ENCODE assay signal across 7 mouse cellular contexts in the genomic region with DNA sequence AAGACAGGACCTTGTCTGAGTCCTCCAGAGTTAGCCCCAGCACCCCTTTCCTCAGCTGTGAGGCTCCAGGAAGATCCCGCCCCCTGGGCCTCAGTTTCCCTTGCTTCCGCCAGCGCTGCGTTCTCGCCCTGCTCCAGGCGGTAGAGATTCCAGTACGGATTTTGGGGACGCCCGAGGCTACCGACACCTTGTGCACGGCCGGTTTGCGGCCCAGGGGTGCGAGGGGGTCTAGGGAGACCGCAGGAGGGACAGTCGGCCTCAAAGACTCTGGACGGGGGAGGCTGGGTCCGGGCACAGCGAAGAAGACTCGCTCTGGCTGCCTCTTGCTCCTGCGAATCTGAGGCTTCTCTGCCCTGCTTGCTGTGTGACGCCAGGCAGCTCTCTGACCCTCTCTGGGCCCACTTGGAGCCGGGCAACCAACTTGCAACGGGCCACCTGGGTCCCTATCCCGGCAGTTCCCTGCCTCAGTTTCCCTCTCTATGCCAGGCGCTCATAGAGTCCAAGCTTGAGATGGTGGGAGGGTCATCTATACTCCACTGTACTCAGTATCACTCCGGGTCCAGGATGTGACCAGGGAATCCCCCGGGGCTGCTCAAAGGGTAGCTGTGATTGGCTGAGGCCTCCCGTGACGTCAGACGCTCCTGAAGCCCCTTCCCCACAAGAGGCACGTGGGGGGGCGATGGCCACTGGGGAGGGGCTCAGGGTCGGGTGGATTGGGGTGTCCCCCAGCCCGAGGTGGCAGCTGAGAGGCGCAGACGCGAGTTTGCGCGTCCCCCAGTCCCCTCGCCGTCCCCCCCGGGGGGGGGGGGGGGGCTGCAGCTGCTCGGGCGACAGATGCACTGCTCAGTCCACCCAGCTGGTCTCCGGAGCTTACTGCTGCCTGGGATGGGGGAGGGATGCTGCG. TPM values are rescaled to one million over a fixed set of nuclear protein-coding genes. Genes with fewer than 3 reads are reported as not detected.
A peak's percentile ranks its signal among the peaks of the same experiment; 100 is the strongest.
DNase-seq lines count a peak whose midpoint lies in the region; ATAC-seq and TF ChIP-seq lines count a peak whose summit lies in the region.

No protein-coding gene starts in this region.

- peaks cover 8% of the 10 kb centered on the region for H3K4me1 ChIP-seq in lung, postnatal 0 days (ENCODE audit: insufficient read depth, low read depth, low read length)
- peaks cover 10% of the 10 kb centered on the region for H3K4me1 ChIP-seq in heart, postnatal 0 days (ENCODE audit: control insufficient read depth, insufficient read depth)
- peaks cover 20% of the 10 kb centered on the region for H3K4me1 ChIP-seq in liver, embryonic 11.5 days (replicated peaks; ENCODE audit: control insufficient read depth, insufficient read depth, low read length)

- peak overlapping the region; percentile 52 for H3K4me2 ChIP-seq in lung, postnatal 0 days (replicated peaks; ENCODE audit: low read depth, low read length)
- H3K4me2 ChIP-seq in heart, postnatal 0 days (ENCODE audit: low read depth, low read length), result peak overlapping the region; percentile 48
- H3K4me2 ChIP-seq in liver, embryonic 11.5 days, result peak overlapping the region; percentile 76

- H3K9ac ChIP-seq in lung, postnatal 0 days (replicated peaks; ENCODE audit: low read depth), result no peak overlapping the region; the same call in 1 of the 2 replicates
- H3K9ac ChIP-seq in heart, postnatal 0 days (replicated peaks; ENCODE audit: low read depth, low read length), result 0 out of 2 replicates have a peak overlapping the region, but pooled peaks have one; percentile 1
- H3K9ac ChIP-seq in liver, embryonic 11.5 days (ENCODE audit: low read depth, low read length), result 0 out of 2 replicates have a peak overlapping the region, but pooled peaks have one; percentile 14

- H3K4me3 ChIP-seq in lung, postnatal 0 days (ENCODE audit: low read depth, low read length), result peak overlapping the region; percentile 10; the same call in 1 of the 2 replicates
- H3K4me3 ChIP-seq in heart, postnatal 0 days (ENCODE audit: low read depth, low read length), result peak overlapping the region; percentile 23
- H3K4me3 ChIP-seq in liver, embryonic 11.5 days (ENCODE audit: low read depth, low read length), result peak overlapping the region; percentile 42

- H3K9me3 ChIP-seq in lung, postnatal 0 days (ENCODE audit: low read length), result no peaks in the 10 kb centered on the region
- no peaks in the 10 kb centered on the region for H3K9me3 ChIP-seq in heart, postnatal 0 days (replicated peaks; ENCODE audit: control insufficient read depth, low read length)
- H3K9me3 ChIP-seq in liver, embryonic 11.5 days (ENCODE audit: control insufficient read depth, low read length), result no peaks in the 10 kb centered on the region

- no peak overlapping the region for H3K27ac ChIP-seq in lung, postnatal 0 days (ENCODE audit: low read length)
- no peak overlapping the region for H3K27ac ChIP-seq in heart, postnatal 0 days (ENCODE audit: low read depth)
- no peak overlapping the region for H3K27ac ChIP-seq in liver, embryonic 11.5 days (ENCODE audit: low read depth, low read length)

- WGBS in lung, postnatal 0 days, result 1% methylated on average over 39 of the region's 47 CpGs
- 2% methylated on average over 44 of the region's 47 CpGs for WGBS in heart, postnatal 0 days
- WGBS in liver, embryonic 11.5 days, result 1% methylated on average over 43 of the region's 47 CpGs

- peaks cover 31% of the 10 kb centered on the region; the same call in 1 of the 2 replicates for H3K27me3 ChIP-seq in lung, postnatal 0 days (replicated peaks; ENCODE audit: insufficient read depth, low read length)
- peaks cover 89% of the 10 kb centered on the region for H3K27me3 ChIP-seq in heart, postnatal 0 days (ENCODE audit: control insufficient read depth, insufficient read depth, low read length)
- H3K27me3 ChIP-seq in liver, embryonic 11.5 days (replicated peaks; ENCODE audit: control insufficient read depth, insufficient read depth, low read length), result peaks cover 86% of the 10 kb centered on the region

- no peak for DNase-seq in lung, postnatal 0 days (ENCODE audit: low spot score)
- no peak for DNase-seq in lung, adult 18-20 months
- DNase-seq in embryo, embryonic 10.5 days (ENCODE audit: low spot score), result peak; percentile 71
- DNase-seq in heart, postnatal 0 days (ENCODE audit: low spot score), result no peak
- DNase-seq in liver, embryonic 11.5 days (ENCODE audit: low spot score), result no peak
- peak; percentile 75 to 76 for DNase-seq in right cerebral cortex, adult 2 months (ENCODE audit: low spot score in 2 of 2)
- DNase-seq in spleen, adult 18-20 months, result no peak

- ATAC-seq in lung, postnatal 0 days, result no peak
- ATAC-seq in heart, postnatal 0 days (ENCODE audit: insufficient read depth, low read depth), result no peak; the same call in 1 of the 2 replicates
- ATAC-seq in liver, embryonic 11.5 days (replicated peaks; ENCODE audit: low FRiP score), result no peak; the same call in 1 of the 2 replicates

- H3K36me3 ChIP-seq in lung, postnatal 0 days (ENCODE audit: insufficient read depth, low read length), result no peaks in the 10 kb centered on the region
- no peaks in the 10 kb centered on the region for H3K36me3 ChIP-seq in heart, postnatal 0 days (replicated peaks; ENCODE audit: control insufficient read depth, insufficient read depth, low read length)
- no peaks in the 10 kb centered on the region for H3K36me3 ChIP-seq in liver, embryonic 11.5 days (ENCODE audit: control insufficient read depth, insufficient read depth, low read length)

- no peak for TF ChIP-seq EP300 in lung, postnatal 0 days (IDR thresholded peaks at IDR 0.05)
- no peak for TF ChIP-seq EP300 in heart, postnatal 0 days (IDR thresholded peaks at IDR 0.05; ENCODE audit: low read depth)

- no peak for TF ChIP-seq CTCF in lung, postnatal 0 days (IDR thresholded peaks at IDR 0.05)
- no peak for TF ChIP-seq CTCF in heart, postnatal 0 days (IDR thresholded peaks at IDR 0.05; ENCODE audit: low read depth)

RNA-seq across cellular contexts. Expression of a gene that starts 1.8 kb away (rescaled TPM):
- polyA plus RNA-seq in lung, postnatal 0 days (2015; fragmentation: Nextera tagmentation; extraction: Ambion mirVana), result 0.88 and 1.0 TPM in 2 replicates
- total RNA-seq in heart, postnatal 0 days (2014; rRNA removed; ENCODE audit: low replicate concordance), result 7.9 and 10.4 TPM in 2 replicates
- 0.81 and 0.93 TPM in 2 replicates for polyA plus RNA-seq in heart, postnatal 0 days (2015; fragmentation: Nextera tagmentation; extraction: Ambion mirVana)
- 1.4 and 1.5 TPM in 2 replicates for polyA plus RNA-seq in liver, embryonic 11.5 days (2014; fragmentation: Nextera tagmentation; extraction: Ambion mirVana)

RNA-seq across cellular contexts. Expression of a gene that starts 20.2 kb away (rescaled TPM):
- 36.3 and 50.6 TPM in 2 replicates for polyA plus RNA-seq in lung, postnatal 0 days (2015; fragmentation: Nextera tagmentation; extraction: Ambion mirVana)
- 4.5 and 5.1 TPM in 2 replicates for total RNA-seq in heart, postnatal 0 days (2014; rRNA removed; ENCODE audit: low replicate concordance)
- polyA plus RNA-seq in heart, postnatal 0 days (2015; fragmentation: Nextera tagmentation; extraction: Ambion mirVana), result 9.0 and 10.0 TPM in 2 replicates
- 0.23 and 0.34 TPM in 2 replicates for polyA plus RNA-seq in liver, embryonic 11.5 days (2014; fragmentation: Nextera tagmentation; extraction: Ambion mirVana)

RNA-seq across cellular contexts. Expression of a gene that starts 20.3 kb away (rescaled TPM):
- polyA plus RNA-seq in lung, postnatal 0 days (2015; fragmentation: Nextera tagmentation; extraction: Ambion mirVana), result 4.7 and 5.6 TPM in 2 replicates
- 3.4 and 16.5 TPM in 2 replicates for total RNA-seq in heart, postnatal 0 days (2014; rRNA removed; ENCODE audit: low replicate concordance)
- polyA plus RNA-seq in heart, postnatal 0 days (2015; fragmentation: Nextera tagmentation; extraction: Ambion mirVana), result 4.9 and 5.6 TPM in 2 replicates
- 6.8 and 7.5 TPM in 2 replicates for polyA plus RNA-seq in liver, embryonic 11.5 days (2014; fragmentation: Nextera tagmentation; extraction: Ambion mirVana)

RNA-seq across cellular contexts. Expression of a gene that starts 24.6 kb away (rescaled TPM):
- 3.2 and 4.3 TPM in 2 replicates for polyA plus RNA-seq in lung, postnatal 0 days (2015; fragmentation: Nextera tagmentation; extraction: Ambion mirVana)
- 23.3 and 58.8 TPM in 2 replicates for total RNA-seq in heart, postnatal 0 days (2014; rRNA removed; ENCODE audit: low replicate concordance)
- polyA plus RNA-seq in heart, postnatal 0 days (2015; fragmentation: Nextera tagmentation; extraction: Ambion mirVana), result 55.7 and 58.3 TPM in 2 replicates
- 0.43 and 0.68 TPM in 2 replicates for polyA plus RNA-seq in liver, embryonic 11.5 days (2014; fragmentation: Nextera tagmentation; extraction: Ambion mirVana)

RNA-seq across cellular contexts. Expression of a gene that starts 32.4 kb away (rescaled TPM):
- polyA plus RNA-seq in lung, postnatal 0 days (2015; fragmentation: Nextera tagmentation; extraction: Ambion mirVana), result 0.05 and 0.08 TPM in 2 replicates
- 47.4 and 88.5 TPM in 2 replicates for total RNA-seq in heart, postnatal 0 days (2014; rRNA removed; ENCODE audit: low replicate concordance)
- polyA plus RNA-seq in heart, postnatal 0 days (2015; fragmentation: Nextera tagmentation; extraction: Ambion mirVana), result 5.9 and 9.4 TPM in 2 replicates
- 0.14 TPM in 1 of 2 replicates, not detected in the other for polyA plus RNA-seq in liver, embryonic 11.5 days (2014; fragmentation: Nextera tagmentation; extraction: Ambion mirVana)

Comparison
In these comparisons a context has a peak if more than half of its experiments do, and no peak if none do; other contexts are left out.
1. DNase-seq: peak in embryo, embryonic 10.5 days (single experiment) and right cerebral cortex, adult 2 months (2 of 2); none in lung, postnatal 0 days (single experiment), lung, adult 18-20 months (0 of 2), heart, postnatal 0 days (single experiment), liver, embryonic 11.5 days (single experiment) and spleen, adult 18-20 months (0 of 2).
2. Peak in every context shown above with its lines, with median percentiles within 50 percentile points of each other: H3K4me2 ChIP-seq and H3K4me3 ChIP-seq.